Mouse (Mus musculus): ENCODE data around the gene Eif2a. TPM values are rescaled to one million over a fixed set of nuclear protein-coding genes. Genes with fewer than 3 reads are reported as not detected.
"Not testable (repeated sequence)": the region's sequence is repeated elsewhere in the genome, so short reads cannot be mapped to it uniquely, and the experiment has no call there.

The Eif2a gene
- polyA plus RNA-seq, 1 experiment from 2014 or later: 56.5 TPM

DNA sequence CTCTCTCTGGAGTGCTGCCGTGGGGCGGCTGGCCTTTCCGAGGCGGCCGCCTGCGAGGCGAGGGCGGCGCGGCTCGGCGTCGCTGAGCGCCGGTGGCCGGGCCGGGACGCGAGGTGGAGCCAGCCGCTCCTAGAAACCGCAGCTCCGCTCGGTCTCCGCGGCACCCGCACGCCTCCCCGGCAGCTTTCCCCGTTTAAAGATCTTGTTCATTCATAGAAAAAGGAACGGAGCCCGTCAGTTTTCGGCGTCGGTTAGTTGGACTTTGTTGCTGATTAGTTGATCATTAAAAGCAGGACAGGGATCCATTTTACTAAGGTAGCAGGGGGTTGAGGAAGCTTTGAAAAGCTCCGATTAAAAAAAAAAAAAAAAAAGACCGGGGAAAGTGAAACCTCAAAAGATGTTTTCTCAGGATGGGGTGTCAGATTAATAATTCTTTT is 51.5 kb downstream of the Eif2a start:
- Histone ChIP-seq H3K36me3 (peaks cover 14% of the 10 kb centered on the region; the same call in 1 of the 2 replicates), H3K9me3 (no peaks in the 10 kb centered on the region), H3K27me3 (no peaks in the 10 kb centered on the region), H3K4me3 (peak overlapping the region; percentile 91), H3K4me2 (peak overlapping the region; percentile 66), H3K9ac (peak overlapping the region; percentile 99), H3K27ac (peak overlapping the region; percentile 100), H3K4me1 (peaks cover 15% of the 10 kb centered on the region)
- no peak; the same call in 1 of the 2 replicates for ATAC-seq (ENCODE audit: insufficient number of reproducible peaks, insufficient read depth, low FRiP score, low TSS enrichment, low read depth)
- WGBS: 0% methylated on average over 36 of the region's 36 CpGs

DNA sequence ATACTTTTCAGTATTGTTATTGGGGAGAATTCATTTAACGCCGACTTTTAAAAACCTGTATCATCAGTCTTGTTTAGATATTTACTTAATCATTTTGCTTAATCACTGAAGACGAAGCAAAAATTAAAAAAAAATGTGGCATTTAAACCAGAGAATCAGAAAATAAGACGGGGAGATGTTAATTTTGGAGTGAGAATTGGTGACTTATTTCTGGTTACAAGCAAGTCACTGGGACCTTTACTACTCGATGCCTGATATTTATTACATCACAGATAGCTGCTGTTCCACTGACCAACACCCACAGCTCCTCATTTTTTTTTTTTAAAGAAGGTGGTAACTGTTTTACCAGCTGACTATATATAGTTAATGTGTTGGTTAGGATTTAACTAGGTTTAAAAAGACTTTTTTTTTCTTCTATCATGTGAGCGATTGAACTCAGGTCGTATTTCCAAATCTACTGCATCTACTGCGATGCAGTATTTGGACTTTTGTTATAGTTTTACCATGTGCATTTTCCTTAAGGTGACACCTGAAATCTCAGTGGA is 52.0 kb downstream of the Eif2a start:
- H3K9me3 ChIP-seq: no peaks in the 10 kb centered on the region
- H3K4me1 ChIP-seq: peaks cover 15% of the 10 kb centered on the region
- peak overlapping the region; percentile 66 for H3K4me2 ChIP-seq
- no peaks in the 10 kb centered on the region for H3K27me3 ChIP-seq
- H3K36me3 ChIP-seq: peaks cover 14% of the 10 kb centered on the region; the same call in 1 of the 2 replicates
- ATAC-seq (ENCODE audit: insufficient number of reproducible peaks, insufficient read depth, low FRiP score, low TSS enrichment, low read depth): no peak
- peak overlapping the region; percentile 99 for H3K9ac ChIP-seq
- H3K4me3 ChIP-seq: peak overlapping the region; percentile 91
- WGBS: 12% methylated on average over 8 of the region's 8 CpGs
- no peak overlapping the region; the same call in 1 of the 2 replicates for H3K27ac ChIP-seq

DNA sequence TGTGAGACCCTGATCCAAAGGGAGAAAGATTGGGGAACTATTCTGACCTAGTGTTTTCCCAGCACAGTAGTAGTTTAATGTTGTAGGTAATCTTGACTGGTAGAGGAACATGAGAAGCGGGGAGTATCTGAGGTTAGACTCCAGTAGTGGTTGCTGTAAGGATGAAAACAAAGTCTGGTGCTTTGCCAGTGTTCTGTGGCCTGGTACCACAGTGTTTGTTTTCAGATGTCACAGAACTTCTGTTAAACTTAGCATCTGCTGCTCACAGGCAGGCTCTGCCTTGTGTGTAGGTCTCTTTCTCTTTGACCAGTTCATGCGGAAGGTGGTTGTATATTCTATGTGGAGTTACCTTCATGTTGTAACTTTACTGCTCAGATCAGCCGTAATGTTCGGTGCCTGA is 55.9 kb downstream of the Eif2a start:
- H3K4me1 ChIP-seq: peaks cover 15% of the 10 kb centered on the region
- ATAC-seq (ENCODE audit: insufficient number of reproducible peaks, insufficient read depth, low FRiP score, low TSS enrichment, low read depth): no peak
- H3K9ac ChIP-seq: no peak overlapping the region
- H3K9me3 ChIP-seq: no peaks in the 10 kb centered on the region
- H3K36me3 ChIP-seq: peaks cover 19% of the 10 kb centered on the region
- WGBS: 89% methylated on average over 4 of the region's 4 CpGs
- H3K27ac ChIP-seq: no peak overlapping the region
- H3K4me2 ChIP-seq: no peak overlapping the region
- H3K27me3 ChIP-seq: no peaks in the 10 kb centered on the region
- H3K4me3 ChIP-seq: no peak overlapping the region

DNA sequence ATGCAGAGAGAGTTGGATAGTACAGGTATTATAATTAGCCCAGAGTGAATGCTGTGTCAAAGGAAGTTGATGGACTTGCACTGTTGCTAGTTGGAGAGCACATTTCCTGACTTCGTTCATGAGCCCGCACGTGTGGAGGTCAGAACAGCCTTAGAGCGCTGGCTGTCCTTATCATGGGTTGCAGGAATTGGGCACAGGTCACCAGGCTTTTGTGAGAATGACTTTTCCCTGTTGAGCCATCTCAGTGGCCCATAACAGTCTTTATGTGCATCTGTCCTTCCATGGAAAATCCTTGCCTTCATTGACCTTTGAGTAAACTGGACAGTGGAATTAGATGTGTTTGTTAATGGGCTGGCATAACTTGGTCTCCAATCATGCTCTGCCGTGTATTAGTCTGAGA is 56.7 kb downstream of the Eif2a start:
- Histone ChIP-seq H3K27me3 (no peaks in the 10 kb centered on the region), H3K27ac (no peak overlapping the region), H3K9ac (no peak overlapping the region), H3K4me1 (peaks cover 15% of the 10 kb centered on the region), H3K4me2 (no peak overlapping the region), H3K9me3 (no peaks in the 10 kb centered on the region), H3K4me3 (no peak overlapping the region), H3K36me3 (peaks cover 22% of the 10 kb centered on the region)
- no peak for ATAC-seq (ENCODE audit: insufficient number of reproducible peaks, insufficient read depth, low FRiP score, low TSS enrichment, low read depth)
- 89% methylated on average over 5 of the region's 5 CpGs for WGBS

DNA sequence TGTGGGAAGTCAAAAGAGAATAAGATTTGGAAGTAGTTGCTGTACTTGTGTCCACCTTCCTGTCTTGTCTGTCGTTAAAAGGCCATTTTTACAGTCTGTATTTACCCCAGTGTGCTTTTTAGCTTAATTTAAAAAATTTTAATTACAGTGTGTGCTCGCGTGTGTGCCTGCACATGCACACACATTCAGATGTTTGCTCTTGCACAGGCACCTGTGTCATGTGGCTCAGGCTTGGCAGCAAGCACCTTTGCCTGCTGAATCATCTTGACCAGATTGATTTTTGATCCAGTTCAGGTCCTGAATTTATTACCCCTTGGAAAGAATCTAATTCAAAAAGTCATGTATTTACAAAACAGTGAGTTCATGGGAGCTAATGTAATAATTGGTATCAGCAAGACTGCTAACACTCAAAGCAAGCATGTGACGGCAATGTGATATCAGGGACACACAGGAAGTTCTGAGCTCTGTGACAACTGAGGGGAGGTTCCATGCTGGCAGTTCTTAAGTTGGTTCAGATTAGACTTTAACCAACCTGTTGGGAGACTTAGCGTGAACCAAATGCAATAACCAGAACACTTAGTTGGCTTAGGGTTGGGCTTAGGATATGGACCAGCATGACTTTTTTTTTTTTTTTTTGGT is 57.3 kb downstream of the Eif2a start:
- WGBS: 88% methylated on average over 5 of the region's 5 CpGs
- Histone ChIP-seq H3K4me3 (no peak overlapping the region), H3K27me3 (no peaks in the 10 kb centered on the region), H3K9me3 (no peaks in the 10 kb centered on the region), H3K27ac (no peak overlapping the region), H3K4me1 (peaks cover 12% of the 10 kb centered on the region), H3K36me3 (peaks cover 29% of the 10 kb centered on the region), H3K9ac (no peak overlapping the region), H3K4me2 (no peak overlapping the region)
- ATAC-seq (ENCODE audit: insufficient number of reproducible peaks, insufficient read depth, low FRiP score, low TSS enrichment, low read depth): no peak

DNA sequence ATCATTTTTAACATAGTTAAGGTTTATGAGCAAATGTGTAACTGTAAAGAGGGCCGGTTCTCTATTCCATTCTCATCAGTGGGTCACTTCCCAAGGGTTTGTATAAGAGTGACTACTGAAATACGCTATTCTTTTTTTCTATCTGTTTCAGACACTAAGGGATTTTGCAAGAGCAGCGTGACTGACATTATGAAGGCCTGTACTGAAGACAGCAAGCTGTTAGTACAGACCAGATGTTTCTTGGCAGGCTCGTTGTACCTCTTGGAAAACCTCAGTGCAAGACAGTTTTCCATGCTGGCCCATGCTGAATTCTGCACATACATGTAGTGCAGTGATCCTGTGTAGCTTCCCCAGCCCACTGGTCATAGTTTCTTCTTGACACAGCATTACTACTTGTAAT is 64.9 kb downstream of the Eif2a start:
- H3K36me3 ChIP-seq: peaks cover 58% of the 10 kb centered on the region
- not testable (repeated sequence) for H3K4me1 ChIP-seq; H3K4me2 ChIP-seq; H3K9me3 ChIP-seq; ATAC-seq (ENCODE audit: insufficient number of reproducible peaks, insufficient read depth, low FRiP score, low TSS enrichment, low read depth); H3K4me3 ChIP-seq; H3K27ac ChIP-seq; H3K9ac ChIP-seq; H3K27me3 ChIP-seq
- WGBS: 84% methylated on average over 4 of the region's 4 CpGs

DNA sequence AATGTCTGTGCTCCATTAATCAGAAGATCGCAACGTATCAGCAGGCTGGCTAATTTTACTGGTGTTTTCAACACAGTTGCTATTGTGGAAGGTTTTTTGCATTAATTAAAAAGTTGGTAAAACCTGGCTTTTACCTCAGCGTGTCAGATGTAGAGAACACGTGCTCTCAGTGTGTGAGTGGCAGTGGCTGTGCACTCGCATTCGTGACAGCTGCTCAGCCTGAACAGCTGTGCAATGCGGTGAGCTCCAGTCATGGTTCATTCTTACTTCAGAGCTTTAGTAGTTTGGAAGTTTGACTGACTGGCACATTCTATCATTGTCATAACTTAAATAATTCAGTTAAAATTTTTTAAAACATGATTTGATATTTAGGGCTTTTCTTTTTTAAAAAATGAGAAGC is 67.0 kb downstream of the Eif2a start:
- peaks cover 45% of the 10 kb centered on the region for H3K36me3 ChIP-seq
- not testable (repeated sequence) for H3K4me2 ChIP-seq; ATAC-seq (ENCODE audit: insufficient number of reproducible peaks, insufficient read depth, low FRiP score, low TSS enrichment, low read depth); H3K27me3 ChIP-seq; H3K4me1 ChIP-seq; H3K4me3 ChIP-seq; H3K27ac ChIP-seq; H3K9me3 ChIP-seq; H3K9ac ChIP-seq
- 94% methylated on average over 7 of the region's 7 CpGs for WGBS

DNA sequence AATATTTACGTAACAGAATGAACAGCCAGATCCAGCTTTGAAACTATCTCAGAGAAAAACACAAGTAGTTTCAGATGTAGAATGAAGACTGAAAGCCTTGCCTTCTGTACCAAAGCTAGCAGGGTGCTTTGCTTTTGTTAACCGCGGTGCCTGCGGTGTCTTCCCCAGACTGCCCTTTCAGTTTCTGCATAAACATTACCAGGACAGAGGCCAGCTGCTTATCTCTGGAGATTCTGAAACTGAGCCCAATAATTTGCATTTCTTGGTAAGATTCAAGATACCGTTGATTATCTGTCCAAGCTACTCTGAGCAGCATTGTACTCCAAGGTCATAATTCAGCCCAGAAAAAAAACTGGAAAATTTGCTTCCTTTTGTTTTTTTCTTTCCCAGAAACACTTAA is 68.0 kb downstream of the Eif2a start:
- Histone ChIP-seq H3K4me3 (no peak overlapping the region), H3K27me3 (no peaks in the 10 kb centered on the region), H3K27ac (no peak overlapping the region), H3K9me3 (no peaks in the 10 kb centered on the region), H3K4me2 (no peak overlapping the region), H3K36me3 (peaks cover 41% of the 10 kb centered on the region), H3K9ac (no peak overlapping the region), H3K4me1 (no peaks in the 10 kb centered on the region)
- 75% methylated on average over 5 of the region's 5 CpGs for WGBS
- no peak for ATAC-seq (ENCODE audit: insufficient number of reproducible peaks, insufficient read depth, low FRiP score, low TSS enrichment, low read depth)

Other genes starting within 250 kb of the Eif2a start
- 12.6 and 14.4 TPM in 2 replicates for gene Tsc22d2, start 111.1 kb upstream of the Eif2a start, polyA plus RNA-seq (2015; fragmentation: Nextera tagmentation; extraction: Ambion mirVana)
- 153 and 161 TPM in 2 replicates for gene Serp1, start 71 bp downstream of the Eif2a start, polyA plus RNA-seq (2015; fragmentation: Nextera tagmentation; extraction: Ambion mirVana)
- 15.6 and 17.1 TPM in 2 replicates for gene Selenot, start 50.8 kb downstream of the Eif2a start, polyA plus RNA-seq (2015; fragmentation: Nextera tagmentation; extraction: Ambion mirVana)
- 0.13 TPM in 1 of 2 replicates, not detected in the other for gene Erich6, start 111.4 kb downstream of the Eif2a start, polyA plus RNA-seq (2015; fragmentation: Nextera tagmentation; extraction: Ambion mirVana)
- 5.3 and 5.5 TPM in 2 replicates for gene Siah2, start 166.6 kb downstream of the Eif2a start, polyA plus RNA-seq (2015; fragmentation: Nextera tagmentation; extraction: Ambion mirVana)

Measured in embryonic facial prominence, embryonic 13.5 days (tissue).